Mouse (Mus musculus): ENCODE results near the gene Klf8.

DNA sequence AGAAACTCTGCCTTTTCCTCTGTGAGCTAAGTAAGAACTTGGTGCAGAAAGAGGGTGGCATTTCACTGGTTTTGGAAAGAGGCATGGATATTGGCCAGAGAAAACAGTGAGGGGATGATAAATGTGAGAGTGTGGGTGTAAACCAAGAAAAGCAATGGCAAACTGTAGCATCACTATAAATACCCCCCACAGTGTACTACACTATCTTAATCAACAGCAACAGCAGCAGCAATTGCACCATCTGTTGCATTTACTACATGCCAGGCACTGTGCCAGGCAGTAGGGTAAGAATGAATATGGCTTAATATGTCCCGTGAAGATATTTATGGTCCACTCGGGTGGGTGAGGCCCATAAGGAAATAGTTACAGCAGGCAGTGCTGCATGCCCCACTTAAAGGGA is 18.2 kb downstream of the Klf8 start:
- TF ChIP-seq POLR2A (IDR thresholded peaks at IDR 0.05; ENCODE audit: borderline replicate concordance, insufficient read depth, low read length) (no peak), CTCF (IDR thresholded peaks at IDR 0.05; ENCODE audit: borderline replicate concordance, insufficient read depth, low read depth, low read length) (no peak)

Measured in cerebellum, adult 2 months (tissue).